8 mouse cellular contexts compared by ENCODE assay signal in the genomic region with DNA sequence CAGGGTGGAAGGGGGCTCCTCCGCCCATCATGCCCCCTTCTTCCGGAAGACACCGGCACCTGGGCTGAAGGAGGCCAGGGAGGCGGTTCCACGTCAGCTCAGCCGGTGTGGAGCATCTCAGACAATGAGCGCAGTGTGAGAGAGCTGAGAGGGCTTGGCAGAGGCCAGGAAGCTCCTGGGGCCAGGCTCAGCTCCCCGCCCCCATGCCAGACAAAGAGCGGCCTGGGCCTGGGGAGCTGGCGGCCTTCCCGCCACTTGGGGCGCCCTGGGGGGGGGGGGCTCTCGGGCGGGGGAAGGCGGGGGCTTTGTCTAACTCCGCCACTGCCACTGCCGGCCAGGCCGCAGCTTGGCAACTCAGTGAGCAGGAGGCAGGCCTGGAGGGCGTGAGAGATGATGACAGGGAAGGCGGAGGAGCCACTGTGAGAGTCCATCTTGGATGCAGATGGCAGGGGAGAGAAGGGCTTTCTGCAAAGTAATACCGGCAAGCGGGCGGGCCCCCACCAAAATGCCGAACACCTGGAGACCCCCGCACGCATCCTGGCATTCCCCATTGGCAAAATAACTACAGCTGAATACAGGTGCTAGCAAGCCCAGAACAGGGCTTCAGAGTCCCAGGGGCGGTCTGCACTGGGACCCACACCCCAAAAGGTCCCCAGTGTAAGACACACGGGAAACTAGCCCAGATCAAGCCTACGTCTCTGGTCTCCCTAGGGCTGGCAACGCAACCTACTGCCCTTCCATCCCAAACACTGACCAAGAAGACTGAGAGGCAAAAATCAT. TPM values are rescaled to one million over a fixed set of nuclear protein-coding genes. Genes with fewer than 3 reads are reported as not detected.
DNase-seq lines count a peak whose midpoint lies in the region; ATAC-seq and TF ChIP-seq lines count a peak whose summit lies in the region.

No protein-coding gene starts in this region.

- peak overlapping the region; percentile 87 for H3K27ac ChIP-seq in cortical plate, adult 2 months (ENCODE audit: insufficient read depth, low read length)

- DNase-seq in gastrocnemius, postnatal 10 days = peak; percentile 81
- DNase-seq in hindlimb bud, embryonic 11.5 days (ENCODE audit: extremely low spot score, low read depth, low spot score) = peak; percentile 46
- DNase-seq in left cerebral cortex, postnatal 14 days (ENCODE audit: low spot score in 2 of 2) = peak; percentile 75 to 78
- peak; percentile 72 for DNase-seq in right cerebral cortex, postnatal 25 days
- DNase-seq in urinary bladder, postnatal 4 days (ENCODE audit: low spot score in 2 of 2) = peak; percentile 78 to 82

- no peak for TF ChIP-seq CTCF in cortical plate, adult 2 months (IDR thresholded peaks at IDR 0.05; ENCODE audit: extremely low read depth, insufficient read depth, low read length)

- peak; percentile 69 for TF ChIP-seq POLR2A in cortical plate, adult 2 months (IDR thresholded peaks at IDR 0.05; ENCODE audit: extremely low read depth, insufficient read depth, low read length)

- H3K4me3 ChIP-seq in cortical plate, adult 2 months (ENCODE audit: insufficient read depth, low read length) = peak overlapping the region; percentile 27

- H3K4me1 ChIP-seq in cortical plate, adult 2 months (ENCODE audit: control insufficient read depth, insufficient read depth, low read length) = peaks cover 10% of the 10 kb centered on the region

- ATAC-seq in activated CD4-positive, CD25-positive, alpha-beta regulatory T cell, adult 4 months = peak; percentile 25
- peak; percentile 62 for ATAC-seq in megakaryocyte-erythroid progenitor cell, adult 5-6 weeks (replicated peaks; ENCODE audit: low FRiP score, low TSS enrichment, poor library complexity, severe bottlenecking)

- intact Hi-C loops in left cerebral cortex, postnatal 14 days (cut with DNase I) = no loop called here

RNA-seq across cellular contexts. Expression of a gene that starts 10.6 kb away (rescaled TPM):
- 10 to 100 TPM; 18.4 to 20.1 TPM for polyA plus RNA-seq in activated CD4-positive, CD25-positive, alpha-beta regulatory T cell, adult 4 months (2017; shearing (Covaris generic))
- polyA plus RNA-seq in cortical plate, adult 2 months (2012; rRNA removed) = 252 and 264 TPM in 2 replicates
- total RNA-seq in gastrocnemius, postnatal 10 days (2021) = 100 to 1,000 TPM; 165 to 169 TPM
- 100 to 1,000 TPM; 125 to 141 TPM for total RNA-seq in left cerebral cortex, postnatal 14 days (2021)
- total RNA-seq in megakaryocyte-erythroid progenitor cell, adult 5-6 weeks (2014; fragmentation: Nextera tagmentation) = 300 and 366 TPM in 2 replicates
- total RNA-seq in megakaryocyte-erythroid progenitor cell, adult 5-6 weeks (2017) = 205 and 275 TPM in 2 replicates

RNA-seq across cellular contexts. Expression of a gene that starts 24.4 kb away (rescaled TPM):
- polyA plus RNA-seq in activated CD4-positive, CD25-positive, alpha-beta regulatory T cell, adult 4 months (2017; shearing (Covaris generic)) = 10 to 100 TPM; 11.0 to 18.3 TPM
- polyA plus RNA-seq in cortical plate, adult 2 months (2012; rRNA removed) = 13.5 and 13.6 TPM in 2 replicates
- total RNA-seq in gastrocnemius, postnatal 10 days (2021) = 1 to 10 TPM; 7.3 to 9.5 TPM
- total RNA-seq in left cerebral cortex, postnatal 14 days (2021) = 10 to 100 TPM; 13.7 to 15.2 TPM
- 9.2 and 13.2 TPM in 2 replicates for total RNA-seq in megakaryocyte-erythroid progenitor cell, adult 5-6 weeks (2014; fragmentation: Nextera tagmentation)
- total RNA-seq in megakaryocyte-erythroid progenitor cell, adult 5-6 weeks (2017) = 16.6 and 18.7 TPM in 2 replicates

RNA-seq across cellular contexts. Expression of a gene that starts 24.6 kb away (rescaled TPM):
- polyA plus RNA-seq in activated CD4-positive, CD25-positive, alpha-beta regulatory T cell, adult 4 months (2017; shearing (Covaris generic)) = 10 to 100 TPM; 14.2 to 15.3 TPM
- 21.0 and 22.3 TPM in 2 replicates for polyA plus RNA-seq in cortical plate, adult 2 months (2012; rRNA removed)
- total RNA-seq in gastrocnemius, postnatal 10 days (2021) = 1 to 10 TPM; 4.8 to 6.1 TPM
- total RNA-seq in left cerebral cortex, postnatal 14 days (2021) = 10 to 100 TPM; 17.5 to 18.9 TPM
- 19.5 and 24.7 TPM in 2 replicates for total RNA-seq in megakaryocyte-erythroid progenitor cell, adult 5-6 weeks (2014; fragmentation: Nextera tagmentation)
- 24.7 and 36.7 TPM in 2 replicates for total RNA-seq in megakaryocyte-erythroid progenitor cell, adult 5-6 weeks (2017)

Comparison
In these comparisons a context has a peak if more than half of its experiments do, and no peak if none do; other contexts are left out.
1. Peak in every context shown above with its lines: DNase-seq, ATAC-seq, H3K4me3 ChIP-seq and H3K27ac ChIP-seq.